Mouse (Mus musculus) lung, postnatal 10 days (tissue): Measurements from ENCODE around the gene Tmprss6.

Source experiments
- DNase-seq: peaks from one replicate; pipeline ENCODE4 v3.0.0; 2021

Tmprss6 gene

GRCm38 (mm10) chr15:78413083-78413718 lies 55.2 kb downstream of the Tmprss6 start:
- DNase-seq = no peak

- DNase-seq = no peak
These were observed 58.8 kb downstream of the Tmprss6 start for GRCm38 (mm10) chr15:78409570-78410052.

- DNase-seq = peak; percentile 94
These were observed 62.0 kb downstream of the Tmprss6 start, which contains the start of gene Mpst for GRCm38 (mm10) chr15:78406293-78406934. Gene Mpst (plus strand): TSS chr15:78406416.

- DNase-seq = peak; percentile 98
These were observed 62.8 kb downstream of the Tmprss6 start, which contains the start of gene Tst for GRCm38 (mm10) chr15:78405517-78406211. Gene Tst (minus strand): TSS chr15:78405907.

- DNase-seq = no peak
These were observed 63.3 kb downstream of the Tmprss6 start for GRCm38 (mm10) chr15:78405098-78405497.

GRCm38 (mm10) chr15:78403896-78404295 lies 64.5 kb downstream of the Tmprss6 start:
- peak; percentile 71 for DNase-seq

- DNase-seq = peak; percentile 41
These were observed 65.1 kb downstream of the Tmprss6 start for GRCm38 (mm10) chr15:78403301-78403741.

- DNase-seq = peak; percentile 87
These were observed 66.0 kb downstream of the Tmprss6 start for GRCm38 (mm10) chr15:78402423-78402822.

GRCm38 (mm10) chr15:78401921-78402320 lies 66.5 kb downstream of the Tmprss6 start:
- peak; percentile 82 for DNase-seq

GRCm38 (mm10) chr15:78401345-78401744 lies 67.1 kb downstream of the Tmprss6 start:
- no peak for DNase-seq

GRCm38 (mm10) chr15:78395478-78395962 lies 72.9 kb downstream of the Tmprss6 start, which contains the start of gene Tex33:
Gene Tex33 (minus strand): TSS chr15:78395912.
- DNase-seq = no peak

- no peak for DNase-seq
These were observed 77.6 kb downstream of the Tmprss6 start for GRCm38 (mm10) chr15:78390855-78391254.
